Mouse (Mus musculus) spleen, adult 2 months (tissue): Measurements from ENCODE around the gene Lrp1.

Source experiments
- CTCF ChIP-seq: fragments of 200-500 bp; IDR thresholded peaks from 2 replicates; pipeline ENCODE4 v1.5.1; 2011; ENCODE audit warnings: mild to moderate bottlenecking, inconsistent platforms; ENCODE audit not compliant: insufficient read depth, insufficient read length, insufficient replicate concordance; ENCODE audit errors: extremely low read depth
- POLR2A ChIP-seq: fragments of 200-500 bp; IDR thresholded peaks from 2 replicates; pipeline ENCODE4 v1.6.1; 2011; ENCODE audit warnings: low read depth, low read length, inconsistent platforms

GRCm38 (mm10) chr10:127570937-127571641, 49.9 kb downstream of the Lrp1 start:
- no peak for TF ChIP-seq CTCF
- TF ChIP-seq POLR2A, result no peak
